Mouse (Mus musculus) midbrain, embryonic 13.5 days (tissue): Measurements from ENCODE around the gene Sesn1. TPM values are rescaled to one million over a fixed set of nuclear protein-coding genes. Genes with fewer than 3 reads are reported as not detected.

ENCODE experiments used
- ATAC-seq: fragments of 200-750 bp; cut with Nextera tagmentation; 2 replicates; pipeline ENCODE4 v1.8.0; 2017; ENCODE audit warnings: mild to moderate bottlenecking, moderate TSS enrichment, moderate library complexity
- H3K27ac ChIP-seq: fragments of 300-500 bp; sonication (generic); 2 replicates; pipeline ENCODE4 v1.5.1; 2015; ENCODE audit warnings: inconsistent platforms, mild to moderate bottlenecking, moderate library complexity
- H3K27me3 ChIP-seq: fragments of 300-500 bp; sonication (generic); 2 replicates; pipeline ENCODE4 v1.6.1; 2015; ENCODE audit warnings: mild to moderate bottlenecking, inconsistent platforms
- H3K36me3 ChIP-seq: fragments of 300-500 bp; sonication (generic); 2 replicates; pipeline ENCODE4 v1.6.1; 2015; ENCODE audit warnings: mild to moderate bottlenecking, inconsistent platforms
- H3K4me1 ChIP-seq: fragments of 300-500 bp; sonication (generic); replicated peaks from 2 replicates; pipeline ENCODE4 v1.6.1; 2015; ENCODE audit warnings: inconsistent platforms
- H3K4me2 ChIP-seq: fragments of 300-500 bp; sonication (generic); replicated peaks from 2 replicates; pipeline ENCODE4 v1.6.1; 2015; ENCODE audit warnings: moderate library complexity, mild to moderate bottlenecking, inconsistent platforms
- H3K4me3 ChIP-seq: fragments of 300-500 bp; sonication (generic); replicated peaks from 2 replicates; pipeline ENCODE4 v1.5.1; 2015; ENCODE audit warnings: mild to moderate bottlenecking, inconsistent platforms
- H3K9ac ChIP-seq: fragments of 300-500 bp; sonication (generic); replicated peaks from 2 replicates; pipeline ENCODE4 v1.6.1; 2015; ENCODE audit warnings: mild to moderate bottlenecking, inconsistent platforms
- H3K9me3 ChIP-seq: fragments of 300-500 bp; sonication (generic); 2 replicates; pipeline ENCODE4 v1.6.1; 2016; ENCODE audit warnings: mild to moderate bottlenecking, inconsistent platforms
- WGBS: fragments of 180-500 bp; shearing (Covaris S2); methylation state at CpG from one replicate; pipeline ENCODE4 v1.1.7; 2015; 5-methylcytosine and 5-hydroxymethylcytosine counted together
- polyA plus RNA-seq: library from polyadenylated mRNA; unstranded; fragments of >200 nt; fragmentation: Nextera tagmentation; extraction: Ambion mirVana; gene quantifications from 2 replicates; pipeline ENCODE4 v1.2.1, GENCODE M21; 2015

Gene Sesn1
- polyA plus RNA-seq, 1 experiment from 2014 or later, result 28.9 TPM

GRCm38 (mm10) chr10:41847737-41848136 is 38.0 kb downstream of the Sesn1 start:
- ATAC-seq, result no peak
- Histone ChIP-seq H3K9me3 (no peaks in the 10 kb centered on the region), H3K27me3 (no peaks in the 10 kb centered on the region), H3K4me1 (no peaks in the 10 kb centered on the region), H3K4me2 (no peak overlapping the region), H3K4me3 (no peak overlapping the region), H3K27ac (no peak overlapping the region), H3K9ac (no peak overlapping the region), H3K36me3 (0 out of 2 replicates have a peak, but pooled peaks cover 3% of the 10 kb centered on the region)
- WGBS, result 97% methylated on average over 8 of the region's 8 CpGs

- Histone ChIP-seq H3K36me3 (0 out of 2 replicates have a peak, but pooled peaks cover 3% of the 10 kb centered on the region), H3K9ac (no peak overlapping the region), H3K4me1 (no peaks in the 10 kb centered on the region), H3K4me3 (no peak overlapping the region), H3K9me3 (no peaks in the 10 kb centered on the region), H3K4me2 (no peak overlapping the region), H3K27me3 (no peaks in the 10 kb centered on the region), H3K27ac (no peak overlapping the region)
- no peak for ATAC-seq
- WGBS, result 99% methylated on average over 2 of the region's 2 CpGs
These were observed 39.0 kb downstream of the Sesn1 start for GRCm38 (mm10) chr10:41848721-41849120.

DNA sequence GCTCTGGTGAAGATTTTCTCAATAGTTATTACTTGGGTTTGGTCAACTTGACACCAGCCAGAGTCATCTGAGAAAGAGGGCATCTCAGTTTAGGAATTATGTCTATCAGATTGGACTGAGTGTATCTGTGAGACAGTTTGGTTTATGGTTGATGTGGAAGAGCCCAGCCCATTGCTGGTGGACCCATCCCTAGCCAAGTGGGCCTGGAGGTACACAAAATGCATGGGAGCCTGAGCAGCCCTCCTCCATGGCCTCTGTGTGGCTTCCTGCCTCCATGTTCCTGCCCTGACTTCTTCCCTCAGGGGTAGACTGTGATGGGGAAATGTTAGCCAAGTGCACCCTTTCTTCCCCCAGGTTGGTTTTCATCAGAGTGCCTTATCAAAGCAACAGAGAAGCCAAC is 50.1 kb downstream of the Sesn1 start:
- H3K27ac ChIP-seq, result no peak overlapping the region
- H3K36me3 ChIP-seq, result no peaks in the 10 kb centered on the region
- no peaks in the 10 kb centered on the region for H3K4me1 ChIP-seq
- no peaks in the 10 kb centered on the region for H3K27me3 ChIP-seq
- no peak overlapping the region for H3K4me2 ChIP-seq
- ATAC-seq, result no peak
- H3K4me3 ChIP-seq, result no peak overlapping the region
- H3K9ac ChIP-seq, result no peak overlapping the region
- no peaks in the 10 kb centered on the region for H3K9me3 ChIP-seq

DNA sequence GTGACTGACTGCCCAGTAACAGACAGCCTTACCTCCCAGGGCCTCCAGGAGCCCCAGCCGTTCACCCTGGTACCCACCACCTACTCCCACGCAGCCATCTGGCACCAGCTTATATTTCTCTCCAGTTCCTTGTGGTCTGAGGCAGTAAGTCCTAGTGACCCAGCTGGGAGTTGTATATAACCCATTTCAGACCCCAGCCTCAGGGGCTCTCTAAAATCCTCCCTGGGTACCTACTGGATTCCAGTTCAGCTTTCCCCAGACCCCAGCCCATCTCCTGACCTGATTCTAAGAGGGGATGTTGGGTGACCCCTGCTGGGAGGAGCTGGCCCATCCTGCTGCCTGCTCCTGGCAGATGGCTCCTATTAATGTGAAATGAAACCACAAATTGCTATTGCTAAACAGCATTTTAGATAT is 50.5 kb downstream of the Sesn1 start:
- H3K9ac ChIP-seq, result no peak overlapping the region
- WGBS, result 96% methylated on average over 2 of the region's 2 CpGs
- H3K4me1 ChIP-seq, result no peaks in the 10 kb centered on the region
- no peak overlapping the region for H3K4me2 ChIP-seq
- H3K27me3 ChIP-seq, result no peaks in the 10 kb centered on the region
- no peaks in the 10 kb centered on the region for H3K9me3 ChIP-seq
- no peak overlapping the region for H3K4me3 ChIP-seq
- no peak overlapping the region for H3K27ac ChIP-seq
- ATAC-seq, result no peak
- no peaks in the 10 kb centered on the region for H3K36me3 ChIP-seq

DNA sequence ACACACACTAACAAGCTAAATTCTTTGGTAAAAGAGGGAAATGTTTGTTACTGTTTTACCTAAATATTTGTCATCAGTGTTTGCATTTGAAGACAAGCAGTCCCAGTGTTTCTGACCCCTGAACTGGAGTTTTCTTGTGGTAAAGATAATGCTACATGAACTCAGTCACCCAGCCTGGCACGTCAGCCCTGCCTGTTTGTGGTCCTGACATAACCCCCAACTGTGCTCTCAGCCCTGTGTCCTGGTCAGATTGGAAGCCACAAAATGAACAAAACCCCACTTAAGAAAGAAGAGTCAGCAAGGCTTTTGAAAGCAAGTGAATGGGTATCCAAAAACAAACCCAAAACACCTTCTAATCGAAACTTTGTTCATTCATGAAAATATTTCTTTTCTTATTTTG is 53.3 kb downstream of the Sesn1 start:
- 64% methylated on average over 2 of the region's 2 CpGs for WGBS
- Histone ChIP-seq H3K4me1 (peaks cover 10% of the 10 kb centered on the region), H3K4me2 (no peak overlapping the region), H3K9me3 (no peaks in the 10 kb centered on the region), H3K27ac (no peak overlapping the region), H3K4me3 (no peak overlapping the region), H3K36me3 (no peaks in the 10 kb centered on the region), H3K27me3 (no peaks in the 10 kb centered on the region), H3K9ac (no peak overlapping the region)
- no peak for ATAC-seq

GRCm38 (mm10) chr10:41866069-41866837 is 56.5 kb downstream of the Sesn1 start:
- H3K9me3 ChIP-seq, result no peaks in the 10 kb centered on the region
- no peak overlapping the region for H3K4me2 ChIP-seq
- H3K4me1 ChIP-seq, result peaks cover 10% of the 10 kb centered on the region
- H3K4me3 ChIP-seq, result no peak overlapping the region
- H3K27me3 ChIP-seq, result no peaks in the 10 kb centered on the region
- H3K9ac ChIP-seq, result no peak overlapping the region
- H3K36me3 ChIP-seq, result no peaks in the 10 kb centered on the region
- WGBS, result 79% methylated on average over 3 of the region's 3 CpGs
- ATAC-seq, result no peak
- no peak overlapping the region for H3K27ac ChIP-seq

DNA sequence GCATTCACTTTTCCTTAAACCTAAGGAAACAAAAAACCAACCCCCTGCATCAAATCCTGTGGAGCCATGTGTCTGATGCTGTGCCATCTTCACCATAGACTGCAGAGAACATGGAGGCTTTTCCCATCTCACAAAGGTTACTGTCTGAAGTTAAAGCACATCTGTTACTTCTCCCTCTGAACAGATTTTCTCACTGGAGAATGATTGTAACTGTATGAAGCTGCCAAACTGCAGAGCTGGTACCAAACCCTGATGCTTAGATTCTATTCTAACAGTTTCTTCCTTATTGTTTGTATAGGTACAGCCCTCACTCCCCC is 57.1 kb downstream of the Sesn1 start:
- H3K27me3 ChIP-seq, result no peaks in the 10 kb centered on the region
- no peak overlapping the region for H3K4me2 ChIP-seq
- H3K27ac ChIP-seq, result no peak overlapping the region
- no peak overlapping the region for H3K9ac ChIP-seq
- H3K4me1 ChIP-seq, result peaks cover 10% of the 10 kb centered on the region
- ATAC-seq, result no peak
- H3K36me3 ChIP-seq, result no peaks in the 10 kb centered on the region
- H3K9me3 ChIP-seq, result no peaks in the 10 kb centered on the region
- no peak overlapping the region for H3K4me3 ChIP-seq

GRCm38 (mm10) chr10:41867956-41868355 is 58.2 kb downstream of the Sesn1 start:
- H3K4me3 ChIP-seq, result no peak overlapping the region
- no peak overlapping the region for H3K4me2 ChIP-seq
- peaks cover 13% of the 10 kb centered on the region for H3K4me1 ChIP-seq
- no peaks in the 10 kb centered on the region for H3K9me3 ChIP-seq
- H3K27ac ChIP-seq, result no peak overlapping the region
- WGBS, result 84% methylated on average over 5 of the region's 5 CpGs
- no peaks in the 10 kb centered on the region for H3K36me3 ChIP-seq
- H3K9ac ChIP-seq, result no peak overlapping the region
- H3K27me3 ChIP-seq, result no peaks in the 10 kb centered on the region
- no peak for ATAC-seq

DNA sequence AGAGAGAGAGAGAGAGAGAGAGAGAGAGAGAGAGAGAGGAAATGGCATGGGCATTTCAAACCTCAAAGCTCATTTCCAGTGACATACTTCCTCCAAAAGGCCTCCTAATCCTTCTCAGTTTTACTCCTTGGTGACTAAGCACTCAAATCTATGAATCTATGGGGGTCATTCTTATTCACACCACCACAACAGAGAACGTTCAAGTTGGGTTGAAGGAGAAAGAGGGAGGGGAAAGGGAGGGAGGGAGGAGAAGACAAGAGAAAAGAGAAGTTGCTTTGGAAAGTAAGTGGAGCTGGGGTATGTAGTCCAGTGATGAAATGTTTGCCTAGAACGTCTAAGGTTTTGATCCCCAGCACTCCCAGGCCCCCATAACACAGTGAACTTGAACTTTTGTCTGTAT is 60.4 kb downstream of the Sesn1 start:
- no peak overlapping the region for H3K9ac ChIP-seq
- peaks cover 13% of the 10 kb centered on the region for H3K4me1 ChIP-seq
- H3K36me3 ChIP-seq, result no peaks in the 10 kb centered on the region
- no peak for ATAC-seq
- H3K9me3 ChIP-seq, result no peaks in the 10 kb centered on the region
- 59% methylated on average over 2 of the region's 2 CpGs for WGBS
- H3K27ac ChIP-seq, result no peak overlapping the region
- H3K4me2 ChIP-seq, result no peak overlapping the region
- H3K27me3 ChIP-seq, result no peaks in the 10 kb centered on the region
- H3K4me3 ChIP-seq, result no peak overlapping the region

GRCm38 (mm10) chr10:41871564-41871963 is 61.8 kb downstream of the Sesn1 start:
- Histone ChIP-seq H3K27me3 (no peaks in the 10 kb centered on the region), H3K9me3 (no peaks in the 10 kb centered on the region), H3K36me3 (no peaks in the 10 kb centered on the region), H3K27ac (no peak overlapping the region), H3K9ac (0 out of 2 replicates have a peak overlapping the region, but pooled peaks have one; percentile 29), H3K4me2 (no peak overlapping the region), H3K4me3 (no peak overlapping the region), H3K4me1 (peaks cover 5% of the 10 kb centered on the region)
- ATAC-seq, result no peak
- WGBS, result 70% methylated on average over 2 of the region's 2 CpGs

DNA sequence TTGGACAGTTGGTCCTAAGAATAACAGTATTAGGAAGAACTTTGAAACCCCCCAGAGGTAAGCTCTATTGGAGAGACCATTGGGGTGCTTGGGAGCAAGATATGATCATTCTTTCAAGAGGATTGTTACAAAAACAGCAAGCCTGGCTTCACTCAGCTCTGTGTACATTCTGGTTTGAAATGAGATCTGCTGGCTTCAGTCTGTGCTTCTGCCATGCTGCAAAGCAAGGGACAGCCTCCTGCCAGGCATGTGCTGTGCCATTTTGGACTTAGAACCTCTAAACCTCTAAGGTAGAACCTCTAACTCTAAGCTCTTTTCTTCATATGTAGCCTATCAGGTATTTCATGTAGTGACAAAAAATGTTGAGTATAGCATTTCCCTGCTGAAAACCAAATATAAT is 65.9 kb downstream of the Sesn1 start:
- H3K9ac ChIP-seq, result no peak overlapping the region
- ATAC-seq, result no peak

GRCm38 (mm10) chr10:41878344-41878743 is 68.6 kb downstream of the Sesn1 start:
- ATAC-seq, result no peak
- no peaks in the 10 kb centered on the region for H3K9me3 ChIP-seq
- no peak overlapping the region for H3K27ac ChIP-seq
- H3K9ac ChIP-seq, result no peak overlapping the region
- H3K27me3 ChIP-seq, result no peaks in the 10 kb centered on the region
- 88% methylated on average over 11 of the region's 11 CpGs for WGBS
- no peak overlapping the region for H3K4me2 ChIP-seq
- H3K4me1 ChIP-seq, result peaks cover 9% of the 10 kb centered on the region
- H3K36me3 ChIP-seq, result no peaks in the 10 kb centered on the region
- no peak overlapping the region for H3K4me3 ChIP-seq

More for the DNA sequence above, 65.9 kb downstream of the Sesn1 start:
- Histone ChIP-seq H3K27ac (no peak overlapping the region), H3K27me3 (no peaks in the 10 kb centered on the region), H3K4me1 (0 out of 2 replicates have a peak, but pooled peaks cover 4% of the 10 kb centered on the region), H3K9me3 (no peaks in the 10 kb centered on the region), H3K36me3 (no peaks in the 10 kb centered on the region), H3K4me3 (no peak overlapping the region), H3K4me2 (no peak overlapping the region)

GRCm38 (mm10) chr10:41879675-41880074 is 69.9 kb downstream of the Sesn1 start:
- 92% methylated on average over 1 of the region's 1 CpGs for WGBS
- Histone ChIP-seq H3K27me3 (no peaks in the 10 kb centered on the region), H3K9me3 (no peaks in the 10 kb centered on the region), H3K4me3 (no peak overlapping the region), H3K36me3 (no peaks in the 10 kb centered on the region), H3K4me2 (no peak overlapping the region), H3K27ac (no peak overlapping the region), H3K9ac (no peak overlapping the region), H3K4me1 (peaks cover 9% of the 10 kb centered on the region)
- no peak for ATAC-seq
